Mouse (Mus musculus) limb, embryonic 15.5 days (tissue): ENCODE measurements around the gene Rps6kb1. TPM values are rescaled to one million over a fixed set of nuclear protein-coding genes. Genes with fewer than 3 reads are reported as not detected.
A peak's percentile ranks its signal among the peaks of the same experiment; 100 is the strongest.

Experiments
- microRNA counts: library from miRNA; unstranded; fragments of <30 nt; microRNA quantifications from one replicate; lab custom pipeline; 2016
- microRNA-seq: library from miRNA; unstranded; fragments of <30 nt; microRNA quantifications from one replicate; pipeline ENCODE4, GENCODE M21; 2016
- polyA plus RNA-seq: library from polyadenylated mRNA; unstranded; fragments of >200 nt; fragmentation: Nextera tagmentation; extraction: Ambion mirVana; gene quantifications from 2 replicates; pipeline ENCODE4 v1.2.1, GENCODE M21; 2015

Rps6kb1 gene
- polyA plus RNA-seq, 1 experiment from 2014 or later = 74.5 TPM

MicroRNA genes within 50 kb of the gene (microRNA counts, 519-probe panel; counts per million panel counts)
- microRNA mmu-miR-21 (lab: Ali Mortazavi, UCI) = 3,478 counts per million, percentile 81 among the panel's probes with 10 or more counts

Small RNAs within 50 kb of the gene (microRNA-seq; reads per million reads assigned to microRNA genes)
- gene Mir21a = 6,975 reads per million, percentile 93 among the genes with 10 or more reads in this experiment

Other genes starting within 250 kb of the Rps6kb1 start
- gene Med13, start 187.2 kb downstream of the Rps6kb1 start, polyA plus RNA-seq = 7.5 and 9.7 TPM in 2 replicates
- gene Rnft1, start 60.1 kb downstream of the Rps6kb1 start, polyA plus RNA-seq = 59.3 and 68.0 TPM in 2 replicates
- gene Tubd1, start 186 bp upstream of the Rps6kb1 start, polyA plus RNA-seq = 11.1 and 11.3 TPM in 2 replicates
- gene Vmp1, start 139.0 kb upstream of the Rps6kb1 start, polyA plus RNA-seq = 89.6 and 90.1 TPM in 2 replicates
- gene Ptrh2, start 139.2 kb upstream of the Rps6kb1 start, polyA plus RNA-seq = 26.4 and 28.9 TPM in 2 replicates
- 114 and 118 TPM in 2 replicates for gene Cltc, start 212.8 kb upstream of the Rps6kb1 start, polyA plus RNA-seq